Mouse (Mus musculus) frontal cortex, adult 2 months (tissue): ENCODE measurements around the gene Mrpl28. TPM values are rescaled to one million over a fixed set of nuclear protein-coding genes. Genes with fewer than 3 reads are reported as not detected.

Experiments
- DNase-seq, 2 experiments: peaks; one replicate each; pipeline ENCODE4 v3.0.0; 2022; ENCODE audit warnings: low spot score in 1 of 2; ENCODE audit errors: extremely low spot score in 1 of 2
- polyA plus RNA-seq: library from polyadenylated mRNA; depleted of rRNA; stranded (reverse); fragments of >200 nt; gene quantifications from 2 replicates; pipeline ENCODE4 v1.2.3, GENCODE M21; 2012

Mrpl28 gene
- polyA plus RNA-seq, 1 experiment = 88.4 TPM

GRCm38 (mm10) chr17:26115205-26115898 lies 7.9 kb upstream of the Mrpl28 start:
- DNase-seq = no peak

GRCm38 (mm10) chr17:26115956-26116487 lies 7.3 kb upstream of the Mrpl28 start:
- DNase-seq = no peak

- DNase-seq = no peak
Observed at GRCm38 (mm10) chr17:26116503-26117258, 6.6 kb upstream of the Mrpl28 start.

- DNase-seq = peak in 1 of 2 experiments; percentile 68
Observed at GRCm38 (mm10) chr17:26119766-26120710, 3.3 kb upstream of the Mrpl28 start.

- DNase-seq = no peak
Observed at GRCm38 (mm10) chr17:26122431-26123140, 714 bp upstream of the Mrpl28 start.

- DNase-seq = no peak
Observed at GRCm38 (mm10) chr17:26124560-26124959, 1.3 kb downstream of the Mrpl28 start.

GRCm38 (mm10) chr17:26125226-26125625 lies 1.9 kb downstream of the Mrpl28 start:
- no peak for DNase-seq

- DNase-seq = no peak
Observed at GRCm38 (mm10) chr17:26131062-26131732, 7.9 kb downstream of the Mrpl28 start.

GRCm38 (mm10) chr17:26131856-26132853 lies 8.9 kb downstream of the Mrpl28 start:
- no peak for DNase-seq

GRCm38 (mm10) chr17:26137106-26137750 lies 13.9 kb downstream of the Mrpl28 start:
- DNase-seq = no peak

- no peak for DNase-seq
Observed at GRCm38 (mm10) chr17:26137751-26138130, 14.4 kb downstream of the Mrpl28 start.

GRCm38 (mm10) chr17:26138239-26138836 lies 15.0 kb downstream of the Mrpl28 start, which contains the start of gene Axin1:
Axin1 (plus strand) TSS chr17:26138688.
- peak; percentile 93 for DNase-seq

- DNase-seq = peak in 1 of 2 experiments; percentile 47
Observed at GRCm38 (mm10) chr17:26138901-26139381, 15.6 kb downstream of the Mrpl28 start.

- no peak for DNase-seq
Observed at GRCm38 (mm10) chr17:26142796-26143195, 19.5 kb downstream of the Mrpl28 start.

GRCm38 (mm10) chr17:26143386-26143785 lies 20.1 kb downstream of the Mrpl28 start:
- no peak for DNase-seq

- DNase-seq = no peak
Observed at GRCm38 (mm10) chr17:26149056-26149455, 25.8 kb downstream of the Mrpl28 start.
